Mouse (Mus musculus): ENCODE measurements at regions not wholly inside any gene's neighbourhood (a gene's known extent, or its start where the extent isn't known, plus 50 kb on each side); places are given as distances from the start of the nearest gene placed in this dataset.

- no peak for TF ChIP-seq CTCF (IDR thresholded peaks at IDR 0.05; ENCODE audit: borderline replicate concordance, extremely low read depth, insufficient read depth, insufficient read length)
- TF ChIP-seq POLR2A (IDR thresholded peaks at IDR 0.05; ENCODE audit: borderline replicate concordance, extremely low read depth, insufficient read depth, insufficient read length, poor library complexity, severe bottlenecking) = no peak
Observed at GRCm38 (mm10) chr13:106406608-106407038, 530.1 kb downstream of the Ipo11 start.

Measured in brain, embryonic 14.5 days (tissue).